Mouse (Mus musculus) cerebellum, postnatal 25 days (tissue): Measurements from ENCODE around the gene Olah.
A peak's percentile ranks its signal among the peaks of the same experiment; 100 is the strongest.

Experiments used
- DNase-seq, 2 experiments: peaks; one replicate each; pipeline ENCODE4 v3.0.0; 2021; ENCODE audit warnings: mixed read lengths in 2 of 2

The Olah gene

GRCm38 (mm10) chr2:3348919-3349318, 48.1 kb downstream of the Olah start:
- peak in 1 of 2 experiments; percentile 21 for DNase-seq

GRCm38 (mm10) chr2:3348422-3348821, 48.6 kb downstream of the Olah start:
- DNase-seq: no peak

- DNase-seq: peak; percentile 62 to 76
These were observed 61.3 kb downstream of the Olah start, which contains the start of gene Acbd7 for GRCm38 (mm10) chr2:3335611-3336301. Acbd7 (plus strand) TSS chr2:3336168.

GRCm38 (mm10) chr2:3333761-3334160, 63.2 kb downstream of the Olah start:
- no peak for DNase-seq

- peak; percentile 97 for DNase-seq
These were observed 64.3 kb downstream of the Olah start, which contains the start of gene Rpp38 for GRCm38 (mm10) chr2:3332484-3333242. Rpp38 (minus strand) TSS chr2:3332643.

GRCm38 (mm10) chr2:3332056-3332455, 65.0 kb downstream of the Olah start:
- no peak for DNase-seq

- DNase-seq: peak; percentile 9 to 23
These were observed 65.8 kb downstream of the Olah start for GRCm38 (mm10) chr2:3331071-3331703.

- DNase-seq: peak; percentile 71 to 86
These were observed 69.7 kb downstream of the Olah start for GRCm38 (mm10) chr2:3327351-3327750.

- DNase-seq: no peak
These were observed 70.5 kb downstream of the Olah start for GRCm38 (mm10) chr2:3326547-3326946.

GRCm38 (mm10) chr2:3324381-3325130, 72.5 kb downstream of the Olah start:
- DNase-seq: no peak

- no peak for DNase-seq
These were observed 73.9 kb downstream of the Olah start for GRCm38 (mm10) chr2:3323132-3323531.

- peak; percentile 67 to 77 for DNase-seq
These were observed 91.5 kb downstream of the Olah start for GRCm38 (mm10) chr2:3305426-3306025.

- no peak for DNase-seq
These were observed 101.2 kb downstream of the Olah start for GRCm38 (mm10) chr2:3295826-3296225.

GRCm38 (mm10) chr2:3292170-3292569, 104.8 kb downstream of the Olah start:
- no peak for DNase-seq
